9 mouse cellular contexts compared by ENCODE assay signal in genomic region chr3:52322401-52323385, GRCm38 (mm10). TPM values are rescaled to one million over a fixed set of nuclear protein-coding genes. Genes with fewer than 3 reads are reported as not detected.
DNase-seq lines count a peak whose midpoint lies in the region; ATAC-seq and TF ChIP-seq lines count a peak whose summit lies in the region.
"Had no signal": no experiment of that assay in that cellular context is flagged by ENCODE, and none has a peak within 500 bp of the region (broad histone marks: within the 10 kb centered on the region; RNA-seq: fewer than 3 reads in every experiment).

No protein-coding gene starts in this region.

- no peak for TF ChIP-seq POLR2A in kidney, adult 2 months (IDR thresholded peaks at IDR 0.05; ENCODE audit: low read depth, low read length)

- H3K9ac ChIP-seq in lung, embryonic 16.5 days (ENCODE audit: low read length), result no peak overlapping the region

- 25% methylated on average over 9 of the region's 9 CpGs for WGBS in kidney, adult 2 months
- WGBS in lung, embryonic 16.5 days, result 12% methylated on average over 9 of the region's 9 CpGs

- no peak for TF ChIP-seq CTCF in kidney, adult 2 months (conservative IDR thresholded peaks at IDR 0.05; ENCODE audit: insufficient read depth, insufficient read length, low read depth, low read length)

- H3K4me3 ChIP-seq in kidney, adult 2 months (ENCODE audit: insufficient read depth, low read depth, low read length), result no peak overlapping the region
- H3K4me3 ChIP-seq in lung, embryonic 16.5 days (ENCODE audit: low read length), result no peak overlapping the region

- ATAC-seq in CD4-positive, CD25-positive, alpha-beta regulatory T cell, adult 4 months, result peak; percentile 67
- peak; percentile 77 for ATAC-seq in lung, embryonic 16.5 days (ENCODE audit: low read depth)
- ATAC-seq: Patski had no signal

- no peaks in the 10 kb centered on the region for H3K27me3 ChIP-seq in kidney, adult 2 months (replicated peaks; ENCODE audit: control insufficient read depth, insufficient read depth, low read length)
- H3K27me3 ChIP-seq in lung, embryonic 16.5 days (ENCODE audit: control insufficient read depth, insufficient read depth, low read depth, low read length), result no peaks in the 10 kb centered on the region
- H3K27me3 ChIP-seq: Patski had no signal

- H3K36me3 ChIP-seq in kidney, adult 2 months (ENCODE audit: control insufficient read depth, insufficient read depth, low read length), result no peaks in the 10 kb centered on the region
- H3K36me3 ChIP-seq in lung, embryonic 16.5 days (ENCODE audit: control insufficient read depth, insufficient read depth, low read length), result no peaks in the 10 kb centered on the region

- DNase-seq in kidney, adult 2 months, result peak; percentile 40
- no peak for DNase-seq in kidney, postnatal 14 days
- DNase-seq in embryo, embryonic 10 days (ENCODE audit: low spot score), result peak; percentile 61
- no peak for DNase-seq in adrenal gland, adult 2 months
- DNase-seq in adrenal gland, postnatal 4 days (ENCODE audit: low spot score in 2 of 2), result no peak
- no peak for DNase-seq in heart, adult 11 months

- no peaks in the 10 kb centered on the region for H3K9me3 ChIP-seq in lung, embryonic 16.5 days (ENCODE audit: control insufficient read depth, low read length)

- H3K4me2 ChIP-seq in lung, embryonic 16.5 days (ENCODE audit: low read depth, low read length), result no peak overlapping the region

- H3K4me1 ChIP-seq in kidney, adult 2 months (ENCODE audit: control insufficient read depth, insufficient read depth, low read length), result peaks cover 32% of the 10 kb centered on the region
- peaks cover 17% of the 10 kb centered on the region for H3K4me1 ChIP-seq in lung, embryonic 16.5 days (replicated peaks; ENCODE audit: control insufficient read depth, insufficient read depth, low read length)

- H3K27ac ChIP-seq in kidney, adult 2 months (ENCODE audit: insufficient read depth, low read depth, low read length), result no peak overlapping the region
- H3K27ac ChIP-seq in lung, embryonic 16.5 days (ENCODE audit: low read length), result peak overlapping the region; percentile 58

RNA-seq across cellular contexts. Expression of gene Foxo1, which starts 54.6 kb away (rescaled TPM):
- polyA plus RNA-seq in kidney, adult 2 months (2012; rRNA removed), result 14.0 and 14.4 TPM in 2 replicates
- 10 to 100 TPM; 37.1 to 38.9 TPM for polyA plus RNA-seq in CD4-positive, CD25-positive, alpha-beta regulatory T cell, adult 4 months (2017; shearing (Covaris generic))
- 4.3 and 4.8 TPM in 2 replicates for polyA plus RNA-seq in lung, embryonic 16.5 days (2015; fragmentation: Nextera tagmentation; extraction: Ambion mirVana)
- 10 to 100 TPM; 21.8 to 27.9 TPM for total RNA-seq in adrenal gland, adult 2 months (2021)
- polyA plus RNA-seq in adrenal gland, adult 2 months (2012; rRNA removed), result 22.5 and 23.1 TPM in 2 replicates
- total RNA-seq in adrenal gland, postnatal 4 days (2021), result 10 to 100 TPM; 21.2 to 21.8 TPM

Comparison
In these comparisons a context has a peak if more than half of its experiments do, and no peak if none do; other contexts are left out.
1. DNase-seq: peak in kidney, adult 2 months (single experiment) and embryo, embryonic 10 days (single experiment); none in kidney, postnatal 14 days (single experiment), adrenal gland, adult 2 months (single experiment), adrenal gland, postnatal 4 days (0 of 2) and heart, adult 11 months (single experiment).